Mouse (Mus musculus) cerebellum, adult 11 months (tissue): ENCODE measurements around the gene Stk32c.

ENCODE experiments used
- DNase-seq: peaks from one replicate; pipeline ENCODE4 v3.0.0; 2022

The Stk32c gene

GRCm38 (mm10) chr7:139191619-139192018 lies 21.5 kb downstream of the Stk32c start:
- DNase-seq, result no peak

- no peak for DNase-seq
These were observed 22.5 kb downstream of the Stk32c start for GRCm38 (mm10) chr7:139190616-139191015.

GRCm38 (mm10) chr7:139188634-139189207 lies 24.4 kb downstream of the Stk32c start:
- DNase-seq, result no peak

- DNase-seq, result peak; percentile 55
These were observed 25.1 kb downstream of the Stk32c start for GRCm38 (mm10) chr7:139187771-139188633.

GRCm38 (mm10) chr7:139187277-139187676 lies 25.8 kb downstream of the Stk32c start:
- DNase-seq, result no peak

GRCm38 (mm10) chr7:139186436-139186835 lies 26.7 kb downstream of the Stk32c start:
- no peak for DNase-seq

GRCm38 (mm10) chr7:139185971-139186370 lies 27.1 kb downstream of the Stk32c start:
- DNase-seq, result no peak

GRCm38 (mm10) chr7:139184846-139185245 lies 28.3 kb downstream of the Stk32c start:
- no peak for DNase-seq

GRCm38 (mm10) chr7:139184396-139184795 lies 28.7 kb downstream of the Stk32c start:
- DNase-seq, result no peak

GRCm38 (mm10) chr7:139180058-139180457 lies 33.0 kb downstream of the Stk32c start:
- no peak for DNase-seq

GRCm38 (mm10) chr7:139179299-139179698 lies 33.8 kb downstream of the Stk32c start:
- no peak for DNase-seq

GRCm38 (mm10) chr7:139169143-139169542 lies 44.0 kb downstream of the Stk32c start:
- no peak for DNase-seq

GRCm38 (mm10) chr7:139164410-139164809 lies 48.7 kb downstream of the Stk32c start:
- no peak for DNase-seq

GRCm38 (mm10) chr7:139158956-139159355 lies 54.2 kb downstream of the Stk32c start:
- no peak for DNase-seq

- DNase-seq, result no peak
These were observed 54.6 kb downstream of the Stk32c start for GRCm38 (mm10) chr7:139158549-139158948.

GRCm38 (mm10) chr7:139157541-139157940 lies 55.6 kb downstream of the Stk32c start:
- DNase-seq, result no peak

- no peak for DNase-seq
These were observed 56.6 kb downstream of the Stk32c start for GRCm38 (mm10) chr7:139156341-139157058.

- no peak for DNase-seq
These were observed 60.2 kb downstream of the Stk32c start for GRCm38 (mm10) chr7:139152927-139153326.

GRCm38 (mm10) chr7:139151116-139151515 lies 62.0 kb downstream of the Stk32c start:
- no peak for DNase-seq

GRCm38 (mm10) chr7:139149373-139149772 lies 63.7 kb downstream of the Stk32c start:
- no peak for DNase-seq

GRCm38 (mm10) chr7:139147360-139147759 lies 65.7 kb downstream of the Stk32c start:
- DNase-seq, result no peak

GRCm38 (mm10) chr7:139145891-139146290 lies 67.2 kb downstream of the Stk32c start:
- DNase-seq, result no peak

GRCm38 (mm10) chr7:139143785-139144184 lies 69.3 kb downstream of the Stk32c start:
- no peak for DNase-seq
